Mouse (Mus musculus) left cerebral cortex, postnatal 4 days (tissue): ENCODE data around the gene Ece1. TPM values are rescaled to one million over a fixed set of nuclear protein-coding genes. Genes with fewer than 3 reads are reported as not detected.

Experiments
- DNase-seq: peaks from one replicate; pipeline ENCODE4 v3.0.0-alpha.2; 2022
- intact Hi-C: fragments of 180-260 bp; cut with DNase I; formaldehyde crosslinking; loops from one replicate; pipeline ENCODE4 v1.15.1; 2025
- total RNA-seq, 2 experiments: library from RNA; stranded (reverse); gene quantifications; 2 replicates each; pipeline ENCODE4 v1.2.3; 2021

Ece1 gene
- total RNA-seq, 2 experiments from 2014 or later = 47.3 to 49.5 TPM

DNA sequence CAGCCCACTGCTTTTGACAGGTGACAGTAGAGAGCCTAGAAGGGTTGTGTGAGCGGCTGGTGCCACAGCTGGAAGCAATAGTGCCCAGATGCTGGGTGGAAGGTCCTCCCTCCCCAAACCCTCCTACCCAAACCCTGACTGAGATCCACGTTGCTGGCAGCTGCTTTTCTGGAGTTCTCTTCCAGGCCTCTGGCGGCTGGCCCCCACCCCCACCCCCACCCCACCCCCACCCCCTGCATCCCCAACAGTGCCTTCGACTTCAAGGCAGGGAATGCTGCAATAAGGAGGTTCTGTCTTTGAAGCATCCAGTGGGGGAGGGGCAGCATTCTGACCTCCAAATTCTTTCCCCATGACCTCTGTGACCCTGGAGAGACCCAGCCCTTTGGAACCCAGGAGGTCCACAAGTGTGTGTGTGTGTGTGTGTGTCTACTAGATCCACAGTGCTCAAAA, 15.4 kb downstream of the Ece1 start:
- DNase-seq = no peak
- intact Hi-C loops = no loop called here

DNA sequence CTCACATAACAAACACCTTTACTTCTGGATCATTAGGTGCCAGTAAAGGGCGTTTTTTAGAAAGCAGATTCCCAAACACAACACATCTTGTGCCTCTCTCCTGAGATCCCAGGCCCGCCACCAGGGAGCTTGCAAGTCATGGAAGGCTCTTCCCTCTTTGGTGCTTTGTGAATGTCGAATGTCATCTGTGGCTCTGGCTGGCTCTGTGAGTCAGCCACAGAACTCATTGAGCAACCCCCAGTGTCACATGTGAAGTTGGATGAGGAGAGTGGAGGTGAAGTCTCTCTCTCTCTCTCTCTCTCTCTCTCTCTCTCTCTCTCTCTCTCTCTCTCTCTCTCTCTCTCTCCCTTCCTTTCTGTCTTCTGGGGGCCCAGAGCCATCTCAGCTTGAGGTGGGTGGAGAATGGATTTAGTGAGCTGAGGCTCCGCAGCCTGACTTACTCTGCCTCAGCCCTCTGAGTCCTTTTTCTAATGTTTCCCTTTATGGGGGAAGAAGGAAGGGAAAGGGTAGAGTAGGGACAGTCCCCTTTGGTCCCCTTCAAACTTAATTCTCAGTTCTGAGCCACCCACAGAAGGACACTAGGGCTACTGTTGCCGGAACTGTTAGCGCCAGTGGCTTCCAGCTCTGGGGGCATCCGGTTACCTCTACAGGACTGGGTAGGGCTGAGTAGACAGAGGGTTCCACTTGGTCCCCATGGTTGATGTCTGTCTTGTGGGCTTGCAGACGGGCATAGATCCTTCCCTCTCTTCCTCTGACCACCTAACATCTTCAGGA, 17.5 kb downstream of the Ece1 start:
- DNase-seq = no peak
- intact Hi-C loops = no loop called here

DNA sequence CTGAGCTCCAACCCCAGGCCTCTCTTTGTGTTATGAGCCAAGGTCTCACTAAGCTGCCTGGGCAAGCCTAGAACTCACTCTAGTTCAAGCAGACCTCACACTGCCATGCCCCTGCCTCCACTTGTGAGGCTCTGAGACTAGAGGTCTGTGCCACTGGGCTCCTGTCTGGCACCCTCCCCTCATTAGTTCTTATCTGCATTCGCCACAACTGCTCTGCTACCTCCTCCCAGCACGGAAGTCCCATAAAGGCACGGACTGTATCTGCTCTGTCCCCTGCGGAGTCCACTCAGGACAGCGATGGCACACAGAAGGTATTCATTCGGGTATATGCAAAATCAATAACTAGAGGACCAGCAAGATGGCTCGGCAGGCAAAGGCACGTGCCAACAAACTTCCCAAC, 19.4 kb downstream of the Ece1 start:
- no peak for DNase-seq

DNA sequence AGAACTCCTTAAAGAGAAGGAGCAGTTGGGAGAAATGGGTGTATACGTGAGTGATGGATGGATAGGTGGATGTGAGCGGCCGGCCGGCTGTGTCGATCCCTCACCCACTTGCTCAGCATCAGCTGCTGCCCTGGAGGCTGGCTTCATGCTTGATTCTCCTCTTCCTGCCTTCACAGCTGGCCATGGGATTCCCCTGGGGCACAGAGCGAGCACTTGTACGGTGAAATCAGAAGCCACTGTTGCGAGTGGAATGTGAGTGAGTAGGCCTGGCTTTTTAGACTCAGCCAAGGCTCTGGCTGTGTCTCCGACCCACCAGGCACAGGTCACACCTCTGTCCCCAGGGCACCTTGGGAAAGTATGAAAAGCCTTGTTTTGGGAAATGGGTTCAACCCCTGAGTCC, 20.6 kb downstream of the Ece1 start:
- DNase-seq = no peak
- intact Hi-C loops = no loop called here

More for the DNA sequence above, 19.4 kb downstream of the Ece1 start:
- intact Hi-C loops = no loop called here

DNA sequence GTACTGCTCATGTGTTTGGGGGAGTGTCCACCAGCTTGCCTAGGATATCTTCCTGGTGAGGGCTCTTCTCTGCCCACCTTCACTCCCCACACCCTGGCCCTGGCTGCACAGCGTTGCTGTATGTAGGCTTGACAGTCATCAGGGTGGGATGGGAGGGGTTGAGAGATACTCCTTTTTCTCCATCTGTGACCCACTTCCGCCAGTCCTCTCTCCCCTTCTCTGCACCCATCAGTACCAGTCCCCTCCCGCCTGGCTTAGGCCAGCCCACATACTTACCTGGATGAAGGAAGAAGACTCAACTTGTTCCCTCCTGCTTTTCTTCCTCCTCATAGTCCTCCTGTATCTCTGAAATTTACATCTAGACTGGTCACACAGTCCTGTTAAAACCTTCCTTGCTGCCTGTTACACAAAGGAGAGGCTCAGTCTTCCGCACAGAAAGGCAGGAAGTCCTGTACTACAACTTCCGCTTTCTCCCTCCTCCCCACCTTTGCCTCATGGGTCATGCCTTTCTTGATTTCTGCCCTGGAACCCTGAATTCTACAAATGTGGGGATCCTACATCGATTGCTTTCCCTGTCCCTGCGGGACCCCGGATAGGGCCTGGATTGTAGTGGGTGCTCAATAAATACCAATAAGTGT, 21.6 kb downstream of the Ece1 start:
- intact Hi-C loops = no loop called here
- DNase-seq = no peak

DNA sequence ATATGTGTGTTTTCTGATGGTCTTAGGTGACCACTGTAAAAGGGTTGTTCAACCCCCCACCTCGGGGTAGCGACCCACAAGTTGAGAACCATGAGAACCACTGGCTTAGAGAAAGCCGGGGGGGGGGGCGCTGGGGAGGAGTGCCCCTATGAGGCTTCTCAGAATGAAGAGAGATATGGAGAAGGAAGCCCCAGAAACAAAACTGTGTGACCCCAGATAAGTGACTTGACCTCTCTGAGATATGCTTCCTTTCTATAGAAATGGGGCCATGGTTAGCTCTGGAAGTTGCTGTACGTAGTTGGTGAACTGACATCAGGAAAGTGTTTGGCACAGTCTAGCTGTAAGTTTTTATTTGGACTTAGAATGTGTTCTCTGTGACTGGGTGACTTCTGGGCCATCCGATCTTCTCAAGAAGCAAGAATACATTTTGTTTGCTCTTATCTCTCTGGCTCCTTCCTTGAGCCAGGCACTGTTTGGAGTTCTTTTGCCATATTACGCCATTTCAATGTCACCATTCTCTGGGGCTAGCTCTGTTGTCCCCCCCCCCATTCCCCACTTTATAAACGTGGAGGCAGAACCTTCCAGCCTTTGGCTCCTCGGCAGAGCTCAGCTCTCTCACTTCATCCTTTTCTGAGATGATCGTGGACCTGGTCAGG, 25.4 kb downstream of the Ece1 start:
- intact Hi-C loops = no loop called here
- DNase-seq = no peak

DNA sequence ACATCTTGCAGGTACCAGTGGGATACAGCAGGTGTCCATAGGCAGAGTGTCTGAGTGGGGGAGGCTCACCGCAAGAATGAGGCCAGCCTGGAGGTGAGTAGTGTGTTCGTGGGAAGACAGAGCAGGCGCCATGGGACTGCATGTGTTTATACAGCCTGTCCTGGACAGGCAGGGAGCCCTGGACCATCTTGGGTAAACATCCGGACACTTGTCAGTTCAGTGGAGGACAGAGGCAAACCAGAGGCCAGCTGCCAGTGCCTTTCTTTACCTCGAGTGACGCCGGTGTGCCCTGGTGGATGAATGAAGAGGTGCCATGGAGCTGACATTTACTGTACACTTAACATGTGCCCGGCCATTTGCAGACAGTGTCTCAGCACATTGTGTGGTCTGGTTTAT, 26.0 kb downstream of the Ece1 start:
- intact Hi-C loops = no loop called here
- DNase-seq = no peak

DNA sequence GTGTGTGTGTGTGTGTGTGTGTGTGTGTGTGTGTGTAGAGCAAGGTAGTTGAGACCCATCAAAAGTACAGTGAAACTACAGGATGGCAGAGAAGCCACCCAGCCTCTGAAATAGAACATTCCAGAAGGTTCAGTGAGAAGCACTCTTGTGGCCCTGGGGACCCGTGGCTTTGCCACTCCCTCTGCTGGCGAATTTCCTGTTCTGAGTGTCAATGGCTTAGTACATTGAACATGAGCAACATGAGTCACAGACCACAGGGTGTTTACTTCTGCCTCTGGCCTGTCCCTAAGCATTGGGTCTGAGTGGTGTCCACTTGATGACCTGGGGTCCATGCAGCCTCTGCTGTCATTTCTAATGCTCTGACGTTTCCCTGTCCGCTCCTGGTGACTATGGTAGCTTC, 28.6 kb downstream of the Ece1 start:
- intact Hi-C loops = no loop called here
- DNase-seq = no peak

DNA sequence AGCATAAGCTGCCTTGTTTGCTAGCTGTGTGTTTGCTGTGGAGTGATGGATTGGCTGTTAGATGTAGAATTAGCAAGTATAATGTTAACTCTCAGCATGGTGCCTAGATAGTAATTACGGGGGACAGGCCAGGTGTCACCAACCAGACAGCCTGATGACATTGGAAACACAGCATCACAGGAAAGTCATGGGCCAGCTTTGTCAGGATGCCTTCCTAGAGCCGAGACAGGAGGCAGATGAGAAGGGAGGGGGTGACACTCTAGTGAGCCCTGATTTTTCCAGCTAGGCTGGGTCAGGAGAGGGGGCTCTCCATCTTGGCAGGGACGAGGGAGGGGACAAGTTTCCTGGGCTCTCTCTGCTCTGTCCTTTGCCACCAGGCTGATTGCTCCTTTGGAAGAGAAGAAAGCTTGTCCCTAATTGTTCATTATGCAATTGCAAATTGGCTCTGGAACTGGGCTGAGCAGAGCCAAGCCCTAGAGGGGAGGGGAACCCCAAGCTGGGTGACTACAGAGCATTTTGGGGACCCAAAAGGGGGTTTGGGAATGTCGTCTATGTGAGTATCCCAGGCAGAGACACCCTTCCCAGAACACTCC, 29.6 kb downstream of the Ece1 start:
- DNase-seq = peak; percentile 40
- intact Hi-C loops = no loop called here

DNA sequence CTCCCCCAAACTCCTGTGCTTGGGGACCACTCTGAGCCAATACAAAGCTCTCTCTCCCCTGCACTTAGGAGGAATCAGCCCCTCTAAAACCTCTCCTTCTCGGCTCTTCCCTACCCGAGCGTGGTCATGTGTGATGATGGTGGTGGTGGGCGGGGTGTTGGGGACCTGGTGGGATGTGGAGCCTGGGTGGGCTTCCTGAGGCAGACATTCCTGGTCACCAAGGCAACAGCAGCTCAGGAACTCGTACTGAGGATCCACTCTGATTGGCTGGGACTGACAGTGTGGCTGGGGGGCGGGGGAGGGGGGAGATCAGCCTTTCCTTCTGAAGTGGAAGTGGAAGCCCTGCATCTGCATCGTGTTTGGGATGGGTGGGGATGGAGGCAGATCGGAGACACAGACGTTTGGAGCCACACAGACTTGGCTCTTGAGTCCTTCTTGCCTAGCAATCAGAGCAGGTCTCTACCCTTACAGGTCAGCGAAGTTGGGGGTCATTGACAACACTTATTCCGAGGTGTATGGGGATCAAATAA, 30.7 kb downstream of the Ece1 start:
- DNase-seq = no peak

DNA sequence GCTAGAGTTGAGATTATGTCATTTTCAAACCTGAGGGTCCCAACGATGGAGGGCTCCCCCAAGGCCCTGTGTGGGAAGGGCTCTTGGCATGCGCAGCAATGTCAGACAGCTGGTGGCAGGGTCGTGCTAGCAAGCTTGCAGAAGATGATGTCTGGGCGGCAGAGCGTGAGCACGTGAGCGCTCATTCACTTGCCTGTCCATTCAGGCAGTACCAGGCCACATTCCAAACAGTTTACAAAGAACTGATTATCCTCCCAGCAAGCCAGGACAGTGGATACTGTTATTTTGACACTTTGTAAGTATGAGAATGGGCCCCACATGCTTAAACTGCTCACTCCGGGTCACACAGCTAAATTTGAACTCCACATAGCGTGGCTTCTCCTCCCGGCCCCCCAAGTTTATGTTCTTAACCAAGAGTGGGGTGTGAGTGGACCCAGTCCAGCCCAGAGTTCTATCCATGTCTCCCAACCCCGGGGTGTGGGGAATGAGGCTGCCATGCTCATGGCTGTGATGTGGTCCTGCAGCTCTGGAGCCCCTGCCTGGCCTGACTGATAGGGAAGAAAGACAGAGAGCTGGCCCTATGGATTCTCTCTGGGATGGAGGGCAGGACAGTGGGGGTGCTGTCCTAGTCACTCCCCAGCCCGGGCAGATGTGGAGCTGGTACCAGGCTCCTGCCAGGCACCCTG, 34.7 kb downstream of the Ece1 start:
- DNase-seq = peak; percentile 69
- intact Hi-C loops = no loop called here

More for the DNA sequence above, 30.7 kb downstream of the Ece1 start:
- intact Hi-C loops = no loop called here

DNA sequence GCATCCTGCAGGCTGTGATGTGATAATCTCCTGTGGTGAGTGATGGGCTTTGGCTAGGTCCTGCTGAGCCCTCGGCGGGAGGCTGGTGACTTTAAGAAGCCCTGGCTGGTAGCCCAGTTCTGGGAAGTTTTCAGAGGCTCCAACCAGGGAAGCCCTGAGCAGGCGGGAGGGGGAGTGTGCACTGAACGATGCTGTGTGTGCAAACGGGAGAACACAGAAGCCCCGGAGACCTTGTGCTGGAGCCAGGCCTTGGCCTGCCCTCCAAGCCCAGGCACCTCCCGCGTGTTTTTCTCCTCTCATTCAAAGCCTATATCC, 35.2 kb downstream of the Ece1 start:
- DNase-seq = peak; percentile 90
- intact Hi-C loops = no loop called here

DNA sequence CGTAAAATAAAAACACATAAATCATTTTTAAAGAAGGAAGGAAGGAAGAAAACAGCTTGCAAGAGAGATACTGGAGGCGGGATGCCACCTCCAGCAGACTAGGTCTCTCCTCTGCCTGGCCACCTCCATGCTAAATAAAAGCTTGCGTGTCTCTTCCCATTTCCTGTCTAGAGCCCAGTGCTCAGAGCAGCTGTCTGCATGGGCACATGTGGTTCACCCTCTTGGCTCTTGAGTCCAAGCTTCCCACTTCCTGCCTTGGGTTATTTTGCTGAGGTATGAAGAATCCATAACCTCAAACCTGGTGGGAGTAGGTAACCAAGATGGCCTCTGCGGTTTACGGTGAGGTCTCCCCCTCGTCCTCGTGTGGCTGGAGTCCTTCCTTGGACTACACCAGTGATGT, 36.5 kb downstream of the Ece1 start:
- no peak for DNase-seq
- intact Hi-C loops = no loop called here

DNA sequence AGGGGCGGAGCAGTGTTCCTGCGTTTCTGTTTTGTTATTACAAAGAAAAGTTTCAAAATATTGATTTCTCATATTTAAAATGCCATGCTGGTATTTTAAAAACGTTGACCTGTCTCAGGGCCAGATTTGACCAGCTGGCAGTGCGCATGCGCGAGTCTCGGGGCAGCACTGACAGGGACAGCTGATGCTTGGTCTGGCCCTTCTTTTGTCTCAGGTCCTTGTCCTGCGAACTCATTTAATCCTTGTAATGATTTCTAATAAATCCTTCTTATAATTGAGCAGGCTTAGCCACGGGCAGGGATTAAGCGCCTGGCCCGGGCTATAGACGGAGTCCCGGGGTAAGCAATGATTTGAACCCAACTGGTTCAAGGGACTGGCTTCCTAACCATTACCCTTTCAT, 40.2 kb downstream of the Ece1 start:
- intact Hi-C loops = no loop called here

DNA sequence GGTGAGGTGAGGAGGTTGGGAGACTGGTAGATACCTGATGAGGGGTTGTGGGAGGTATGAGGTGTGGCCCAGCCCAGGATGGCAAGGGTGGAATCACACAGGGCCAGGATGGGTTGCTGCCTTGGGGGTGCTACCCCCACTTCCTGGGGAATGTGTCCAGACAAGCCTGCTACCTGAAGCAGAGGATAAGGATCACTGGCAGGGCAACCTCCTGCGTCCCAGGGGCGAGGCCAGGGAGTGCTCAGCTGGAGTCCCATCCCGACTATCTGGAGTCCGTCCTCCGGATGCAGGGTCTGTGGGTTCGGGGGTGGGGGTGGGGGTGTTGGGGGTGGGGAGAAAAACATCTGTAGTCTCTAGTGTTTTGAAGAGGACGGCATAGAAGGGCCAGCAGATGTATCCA, 40.8 kb downstream of the Ece1 start:
- no peak for DNase-seq
- intact Hi-C loops = no loop called here

More for the DNA sequence above, 40.2 kb downstream of the Ece1 start:
- DNase-seq = no peak

DNA sequence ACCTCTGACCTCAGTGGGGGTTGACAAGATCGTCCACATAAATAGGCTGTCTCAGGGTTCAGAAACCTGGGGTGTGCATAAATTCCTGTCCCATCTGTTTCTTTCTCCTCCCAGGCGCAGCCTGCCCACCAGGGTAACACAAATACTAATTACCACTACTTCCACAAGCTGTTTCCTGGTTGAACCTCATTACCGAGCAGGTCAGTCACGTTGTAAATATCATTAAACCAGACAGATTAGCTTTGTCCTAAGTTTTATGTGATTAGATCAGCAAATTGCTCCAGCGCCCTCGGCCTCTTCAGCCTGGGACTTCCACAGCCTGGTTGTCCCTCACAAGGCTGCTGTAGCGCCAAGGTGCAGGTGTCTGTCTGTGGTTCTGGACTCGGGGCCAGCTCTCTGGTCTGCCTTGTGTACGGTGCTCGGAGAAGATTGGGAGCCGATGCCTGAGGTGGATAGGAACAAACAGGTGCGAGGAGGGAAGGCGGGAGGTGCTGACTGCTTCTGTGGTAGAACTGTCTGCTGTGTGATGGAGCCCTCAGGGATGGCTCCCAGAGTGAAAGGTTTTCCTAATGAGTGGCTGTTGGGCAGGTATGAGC, 43.0 kb downstream of the Ece1 start:
- no peak for DNase-seq
- intact Hi-C loops = loop anchor here (5.0 kb wide), 1 partner anchor 53 kb away; no protein-coding TSS in a partner anchor

DNA sequence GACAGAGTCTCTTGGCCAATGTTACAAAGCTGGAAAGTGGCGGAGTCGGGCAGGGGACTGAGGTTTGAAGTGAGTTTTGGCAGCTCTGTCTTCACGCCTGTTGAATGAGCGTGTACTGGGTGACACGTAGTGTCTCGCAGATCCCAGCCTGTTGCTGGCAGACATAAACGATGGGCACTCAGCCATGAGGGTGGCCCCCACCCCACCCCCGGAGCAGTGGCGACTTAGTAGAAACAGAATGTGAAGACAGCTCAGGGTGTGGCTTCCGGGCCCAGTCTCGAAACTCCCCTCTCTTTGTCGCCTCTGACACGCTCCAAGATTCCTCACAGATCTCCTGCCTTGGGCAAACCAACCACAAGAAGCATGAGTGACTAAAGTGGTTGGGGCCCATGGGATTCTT, 45.9 kb downstream of the Ece1 start:
- DNase-seq = peak; percentile 53
- intact Hi-C loops = loop anchor here (5.0 kb wide), 1 partner anchor 56 kb away; no protein-coding TSS in a partner anchor

DNA sequence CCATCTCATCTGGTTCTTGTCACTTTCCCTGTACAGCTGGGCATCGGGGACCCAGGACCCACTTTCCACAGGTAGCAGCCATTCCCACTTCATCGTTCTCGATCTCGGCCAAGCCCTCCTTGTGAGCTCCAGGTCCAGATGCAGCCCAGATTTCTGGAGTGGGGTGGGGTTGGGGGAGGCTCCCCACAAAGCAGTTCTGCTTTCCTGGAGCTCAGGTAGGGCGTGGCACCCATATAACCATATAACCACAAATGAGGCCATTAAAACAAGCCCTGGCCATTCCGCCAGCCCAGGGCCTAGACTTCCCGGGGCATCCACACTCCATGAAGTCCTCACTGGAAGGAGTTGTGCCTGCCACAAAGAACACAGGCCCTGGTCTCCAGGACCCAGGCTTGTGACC, 46.5 kb downstream of the Ece1 start:
- DNase-seq = no peak
- intact Hi-C loops = loop anchor here (5.0 kb wide), 1 partner anchor 56 kb away; no protein-coding TSS in a partner anchor

DNA sequence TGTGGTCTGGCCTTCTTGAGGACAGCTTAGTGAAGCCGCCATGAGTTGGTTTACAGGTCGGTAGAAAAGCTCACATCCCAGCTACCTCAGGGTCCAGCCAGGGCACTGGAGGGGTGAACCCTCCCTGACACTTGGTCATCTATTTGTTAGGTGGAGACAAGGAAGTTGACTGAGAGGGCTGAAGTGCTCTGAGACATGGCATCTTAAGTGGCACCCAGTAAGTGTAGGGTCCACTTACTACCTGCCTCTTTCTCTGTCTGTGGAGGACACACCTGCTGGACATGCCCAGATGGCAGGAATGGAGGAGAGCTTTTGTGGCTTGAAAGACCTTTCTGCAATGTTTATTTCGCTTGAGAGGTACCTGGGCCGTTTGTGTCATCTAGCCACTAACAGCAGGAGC, 46.9 kb downstream of the Ece1 start:
- DNase-seq = no peak
- intact Hi-C loops = loop anchor here (5.0 kb wide), 1 partner anchor 57 kb away; no protein-coding TSS in a partner anchor

DNA sequence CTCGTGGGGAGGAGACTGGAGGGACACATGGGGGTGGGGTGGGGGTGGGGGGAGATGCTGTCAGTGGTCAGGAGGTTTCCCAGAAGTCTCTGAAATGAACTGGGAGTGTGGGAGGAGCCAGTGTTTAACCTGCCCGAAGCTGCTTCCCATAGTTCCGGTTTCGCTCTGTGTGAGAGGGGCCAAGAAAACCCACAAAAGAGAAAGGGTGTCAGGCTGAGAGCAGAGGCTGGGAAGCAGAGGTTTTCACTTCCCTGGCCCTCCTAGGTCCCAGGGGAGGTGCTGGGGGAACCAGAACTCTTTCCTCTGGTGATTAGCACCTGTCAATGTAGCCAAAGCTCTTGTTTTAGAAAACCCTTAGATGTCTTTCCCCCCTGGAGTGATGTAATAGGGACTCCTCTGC, 47.4 kb downstream of the Ece1 start:
- no peak for DNase-seq
- intact Hi-C loops = loop anchor here (5.0 kb wide), 1 partner anchor 57 kb away; no protein-coding TSS in a partner anchor
